Mouse (Mus musculus): ENCODE results near the gene Tuba8.

Tuba8 gene

DNA sequence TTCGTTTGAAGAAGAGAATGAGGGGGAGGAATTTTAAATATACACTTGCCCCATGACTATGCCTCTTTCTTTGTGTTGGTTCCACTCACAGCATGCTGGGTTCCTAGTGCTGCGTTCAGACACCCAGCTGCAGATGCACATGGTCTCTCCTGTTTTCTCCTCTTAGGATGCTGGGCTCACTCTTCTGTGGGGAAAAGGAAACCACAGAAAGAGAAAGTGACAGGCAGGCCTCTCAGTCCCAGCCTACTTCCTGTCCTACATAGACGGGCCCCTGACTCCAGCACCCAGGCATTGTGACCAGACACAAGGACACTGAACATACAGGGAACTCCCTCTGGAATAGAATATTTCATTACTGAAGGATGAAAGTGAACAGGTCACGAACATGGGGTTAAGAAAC is 15.5 kb downstream of the Tuba8 start:
- in situ Hi-C loops (cut with MboI, MseI) = loop anchor here (25.0 kb wide), 1 partner anchor 1586 kb away; the partner anchor contains the start of genes Foxj2 and Slc2a3

DNA sequence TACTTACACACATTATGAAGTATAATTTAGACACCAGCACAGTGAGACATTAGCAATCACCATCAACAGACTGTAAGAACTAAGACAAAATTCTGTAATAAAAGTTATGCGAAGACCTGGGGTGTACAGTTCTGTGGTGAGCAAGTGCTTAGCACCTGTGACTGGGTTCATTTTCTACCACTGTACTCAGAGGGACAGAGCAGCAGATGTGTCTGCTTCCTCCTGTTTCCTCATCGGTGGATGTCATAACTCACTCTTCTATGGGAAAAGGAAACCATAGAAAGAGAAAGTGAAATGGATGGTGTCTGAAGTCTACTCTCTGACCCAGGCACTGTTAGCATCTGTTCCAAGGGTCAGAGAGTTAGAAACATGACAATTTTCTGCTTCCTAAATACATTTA is 16.2 kb downstream of the Tuba8 start:
- in situ Hi-C loops (cut with MboI, MseI) = loop anchor here (25.0 kb wide), 1 partner anchor 1586 kb away; the partner anchor contains the start of genes Foxj2 and Slc2a3

DNA sequence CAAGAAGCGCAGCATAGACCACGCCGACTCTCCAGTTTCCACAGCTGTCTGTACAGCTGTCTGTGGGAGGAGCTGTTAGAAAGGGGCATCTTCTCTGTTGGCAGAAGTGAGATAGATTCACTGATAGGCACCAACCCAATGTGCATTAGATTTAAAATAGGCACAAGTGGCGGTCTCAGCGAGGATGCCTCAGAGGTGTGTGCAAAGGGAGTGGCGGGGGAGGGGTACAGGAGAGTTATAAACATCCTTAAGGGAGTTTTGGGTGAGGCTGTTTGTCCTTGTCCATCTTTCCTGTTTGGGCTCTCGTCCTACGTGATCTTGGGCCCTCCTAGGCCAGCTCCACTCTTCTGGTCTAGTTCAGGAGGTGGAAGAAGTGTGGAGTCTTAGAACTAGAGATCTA is 17.9 kb downstream of the Tuba8 start:
- in situ Hi-C loops (cut with MboI, MseI) = loop anchor here (25.0 kb wide), 1 partner anchor 1584 kb away; the partner anchor contains the start of genes Foxj2 and Slc2a3

DNA sequence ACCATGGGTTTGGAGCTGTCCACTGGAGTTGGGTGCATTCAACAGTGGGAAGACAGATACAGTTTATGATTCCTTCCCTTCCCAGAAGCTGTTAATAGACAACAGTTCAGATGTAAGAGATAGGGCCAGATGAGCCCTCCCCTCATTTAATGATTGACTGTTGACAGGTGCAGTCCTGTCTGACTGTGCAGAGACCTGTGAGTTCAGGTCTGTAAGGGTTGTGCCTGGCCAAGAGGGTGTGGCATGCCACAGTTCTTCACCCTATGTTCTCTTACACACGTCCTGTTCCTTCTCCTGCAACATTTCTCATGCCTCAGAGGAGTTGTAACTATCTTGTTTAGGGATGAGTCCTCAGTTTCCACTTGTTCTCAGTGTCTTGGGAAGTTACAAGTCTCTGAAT is 22.2 kb downstream of the Tuba8 start:
- in situ Hi-C loops (cut with MboI, MseI) = loop anchor here (25.0 kb wide), 1 partner anchor 1580 kb away; the partner anchor contains the start of genes Foxj2 and Slc2a3

- in situ Hi-C loops (cut with MboI, MseI) = loop anchor here (25.0 kb wide), 1 partner anchor 1576 kb away; the partner anchor contains the start of genes Foxj2 and Slc2a3
Observed at GRCm38 (mm10) chr6:121236386-121236785, 25.9 kb downstream of the Tuba8 start.

DNA sequence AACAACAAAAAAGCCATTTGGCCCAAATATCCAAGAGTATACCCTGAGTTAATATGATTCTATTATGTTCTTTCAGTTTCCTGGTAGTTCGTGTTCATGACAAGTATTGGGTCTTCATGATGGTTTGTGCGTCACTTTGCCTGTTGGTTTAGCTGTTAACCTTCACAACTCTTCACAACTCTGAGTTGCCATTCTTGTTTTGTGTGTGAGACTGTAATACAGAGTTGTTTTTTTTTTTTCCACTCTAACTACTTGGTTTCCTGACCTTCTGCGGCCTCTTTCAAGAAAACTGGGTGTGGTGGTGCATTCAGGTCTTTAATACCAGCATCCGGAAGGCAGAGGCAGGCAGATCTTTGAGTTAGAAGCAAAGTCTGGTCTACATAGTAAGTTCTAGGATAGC is 27.7 kb downstream of the Tuba8 start:
- in situ Hi-C loops (cut with MboI, MseI) = loop anchor here (25.0 kb wide), 1 partner anchor 1574 kb away; the partner anchor contains the start of genes Foxj2 and Slc2a3

DNA sequence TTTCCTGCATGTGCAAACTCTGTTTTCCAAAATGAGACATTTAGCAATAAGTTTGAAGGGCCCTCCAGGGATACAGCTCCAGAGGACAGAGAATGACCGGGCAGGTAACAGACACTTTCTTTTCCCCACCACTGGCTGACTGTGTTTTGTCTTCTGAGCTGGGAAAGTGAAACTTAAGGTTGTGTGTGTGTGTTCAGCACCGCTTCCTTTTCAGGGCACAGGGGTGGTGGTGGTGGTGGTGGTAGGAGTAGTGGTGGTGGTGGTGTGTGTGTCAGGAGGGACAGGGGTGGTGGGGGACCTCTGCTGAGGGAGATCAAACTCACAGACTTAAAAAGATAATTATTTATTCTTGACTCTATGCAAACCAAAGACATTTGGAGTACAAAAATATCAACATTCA is 31.3 kb downstream of the Tuba8 start:
- in situ Hi-C loops (cut with MboI, MseI) = loop anchor here (25.0 kb wide), 1 partner anchor 1571 kb away; the partner anchor contains the start of genes Foxj2 and Slc2a3

DNA sequence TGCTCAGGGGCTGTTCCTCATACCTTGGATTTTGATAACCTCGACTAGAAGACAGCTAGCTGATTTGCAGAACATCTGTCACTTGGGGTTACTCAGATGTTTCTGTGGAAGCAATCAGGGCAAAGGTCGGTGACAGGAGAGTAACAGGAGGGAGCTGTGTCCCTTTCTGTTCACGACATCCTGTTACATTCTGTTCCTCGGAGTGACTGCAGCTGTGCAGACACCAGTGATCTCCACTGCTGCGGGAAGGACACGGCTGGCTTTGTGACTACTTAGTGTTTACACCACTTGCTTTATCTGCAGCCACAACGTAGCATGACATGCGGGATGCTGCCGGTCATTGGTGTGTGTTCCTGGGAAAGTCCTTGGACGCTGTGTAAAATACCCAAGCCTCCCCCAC is 32.7 kb downstream of the Tuba8 start:
- in situ Hi-C loops (cut with MboI, MseI) = loop anchor here (25.0 kb wide), 1 partner anchor 1569 kb away; the partner anchor contains the start of genes Foxj2 and Slc2a3

DNA sequence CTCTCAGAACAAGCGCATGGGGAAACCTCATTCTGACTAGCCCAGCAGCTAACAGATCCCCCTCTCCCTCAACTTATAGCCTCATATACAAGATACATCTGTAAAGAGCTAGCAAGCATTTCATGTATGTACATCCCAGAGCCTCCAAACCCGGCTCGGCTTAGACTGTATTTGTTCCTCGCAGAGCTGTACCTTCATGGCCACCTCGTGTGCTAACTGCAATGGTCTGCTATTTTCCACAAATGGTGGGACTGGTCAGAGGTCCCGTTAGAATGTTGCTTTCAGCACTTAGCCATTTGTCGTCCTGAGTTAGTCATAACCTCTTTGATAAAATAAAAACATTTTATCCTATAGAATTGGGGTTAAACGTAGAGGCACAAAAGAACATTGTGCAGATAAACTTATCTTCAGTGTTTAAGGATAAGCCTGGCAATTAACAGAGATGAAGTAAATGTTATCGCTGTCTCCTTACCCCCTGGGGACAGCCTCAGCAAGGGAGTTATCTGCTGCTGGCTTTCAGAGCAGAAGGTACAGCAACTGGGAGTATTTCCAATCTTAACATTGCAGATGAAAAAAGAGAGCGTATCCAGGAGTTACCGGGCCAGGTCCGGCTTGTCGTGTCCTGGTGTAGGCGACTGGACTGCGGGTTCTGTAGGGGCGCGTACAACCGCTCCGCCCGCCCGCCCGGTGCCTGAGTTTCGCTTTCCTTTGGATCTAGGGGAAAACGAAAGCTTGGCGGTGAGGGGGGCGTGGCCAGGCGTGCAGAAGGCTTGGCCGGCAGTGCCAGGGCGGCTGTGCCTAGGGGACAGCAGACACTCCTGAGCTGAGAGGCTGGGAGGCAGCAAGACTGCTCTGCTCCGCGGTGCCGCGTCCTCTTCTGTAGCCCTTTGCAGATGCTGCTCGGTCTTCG is 34.9 kb downstream of the Tuba8 start, which contains the start of gene Usp18:
Usp18 (plus strand) TSS at position 780 of the 910 bp plus-strand sequence.
- in situ Hi-C loops (cut with MboI, MseI) = loop anchor here (25.0 kb wide), 1 partner anchor 1567 kb away; the partner anchor contains the start of genes Foxj2 and Slc2a3

GRCm38 (mm10) chr6:121246037-121246361 is 35.5 kb downstream of the Tuba8 start:
- in situ Hi-C loops (cut with MboI, MseI) = loop anchor here (25.0 kb wide), 1 partner anchor 1566 kb away; the partner anchor contains the start of genes Foxj2 and Slc2a3

DNA sequence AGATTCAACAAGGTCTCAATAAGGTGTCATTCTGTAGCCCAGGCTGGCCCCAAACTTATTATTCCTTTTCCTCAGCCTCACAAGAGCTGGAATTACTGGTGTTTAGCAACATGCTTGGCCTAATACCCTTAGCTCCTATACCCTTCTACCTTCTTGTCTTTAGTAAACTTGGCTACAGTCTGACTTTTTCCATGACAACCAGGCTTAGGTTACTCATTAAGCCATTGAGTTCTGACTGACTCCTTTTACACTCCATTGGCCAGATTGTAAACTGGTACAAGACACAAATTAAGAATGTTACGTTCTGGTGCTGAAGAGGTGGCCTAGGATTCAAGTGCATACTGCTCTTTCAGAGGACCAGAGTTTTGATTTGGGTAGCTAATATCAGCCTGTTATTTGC is 39.9 kb downstream of the Tuba8 start:
- in situ Hi-C loops (cut with MboI, MseI) = no loop called here

DNA sequence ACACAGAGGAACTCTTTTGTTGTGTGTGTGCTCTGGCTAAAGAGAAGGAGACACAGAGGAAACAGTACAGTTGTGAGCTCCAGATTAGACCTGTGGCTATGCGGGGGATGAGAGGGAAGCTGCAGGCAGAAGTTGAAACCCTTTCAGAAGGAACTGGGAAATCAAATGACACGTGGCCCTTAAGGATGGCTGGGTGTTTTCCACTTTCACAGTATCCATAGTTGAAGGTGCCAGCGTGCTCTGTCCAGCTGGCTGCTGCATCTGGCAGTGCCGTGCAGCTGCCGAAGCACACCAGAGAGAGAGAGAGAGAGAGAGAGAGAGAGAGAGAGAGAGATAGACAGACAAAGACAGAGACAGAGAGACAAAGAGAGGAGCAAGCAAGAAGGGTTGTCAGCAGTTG is 40.8 kb downstream of the Tuba8 start:
- in situ Hi-C loops (cut with MboI, MseI) = no loop called here

DNA sequence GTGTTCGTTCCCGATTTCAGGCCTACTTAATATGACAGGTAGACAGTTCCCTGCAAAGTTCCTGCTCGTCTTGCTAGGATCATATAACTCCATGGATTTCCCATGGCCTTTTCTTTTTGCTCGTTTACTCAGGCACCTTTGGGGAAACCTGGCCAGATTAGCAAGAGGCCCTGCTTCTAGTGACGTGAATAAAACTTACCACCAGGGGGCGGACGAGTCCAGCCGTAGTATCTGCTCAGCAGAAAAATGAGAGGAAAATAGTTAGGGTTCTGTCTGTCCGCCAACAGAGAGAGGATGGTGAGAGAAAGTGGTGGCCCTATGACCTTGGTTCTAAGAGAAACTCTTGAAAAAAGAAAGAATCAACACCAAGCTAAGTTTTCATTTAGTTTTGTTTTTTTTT is 50.1 kb downstream of the Tuba8 start:
- in situ Hi-C loops (cut with MboI, MseI) = loop anchor here (5.0 kb wide), 1 partner anchor 73 kb away; no protein-coding TSS in a partner anchor

GRCm38 (mm10) chr6:121261233-121261632 is 50.7 kb downstream of the Tuba8 start:
- in situ Hi-C loops (cut with MboI, MseI) = loop anchor here (5.0 kb wide), 1 partner anchor 74 kb away; no protein-coding TSS in a partner anchor

- in situ Hi-C loops (cut with MboI, MseI) = loop anchor here (5.0 kb wide), 1 partner anchor 75 kb away; no protein-coding TSS in a partner anchor
Observed at GRCm38 (mm10) chr6:121262004-121262403, 51.5 kb downstream of the Tuba8 start.

GRCm38 (mm10) chr6:121262496-121262895 is 52.0 kb downstream of the Tuba8 start:
- in situ Hi-C loops (cut with MboI, MseI) = loop anchor here (5.0 kb wide), 1 partner anchor 75 kb away; no protein-coding TSS in a partner anchor

GRCm38 (mm10) chr6:121270156-121270555 is 59.7 kb downstream of the Tuba8 start:
- in situ Hi-C loops (cut with MboI, MseI) = no loop called here

DNA sequence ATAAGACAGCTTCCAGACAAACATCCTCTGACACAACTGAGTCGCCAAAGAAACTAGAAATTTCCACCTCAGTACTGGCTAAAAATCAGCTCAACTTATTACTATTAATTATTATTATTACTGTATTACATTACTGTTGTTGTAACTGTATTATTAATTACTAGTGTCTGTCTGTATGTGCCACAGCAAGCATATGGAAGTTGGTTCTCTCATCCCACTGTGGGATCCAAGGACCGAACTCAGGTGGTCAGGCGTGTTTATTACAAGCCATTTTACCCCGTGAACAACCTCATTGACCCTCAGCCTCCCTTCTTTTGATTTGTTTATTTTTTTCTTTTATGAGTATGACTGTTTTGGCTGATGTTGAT is 61.2 kb downstream of the Tuba8 start:
- in situ Hi-C loops (cut with MboI, MseI) = no loop called here

GRCm38 (mm10) chr6:121272075-121272800 is 61.7 kb downstream of the Tuba8 start:
- in situ Hi-C loops (cut with MboI, MseI) = no loop called here

DNA sequence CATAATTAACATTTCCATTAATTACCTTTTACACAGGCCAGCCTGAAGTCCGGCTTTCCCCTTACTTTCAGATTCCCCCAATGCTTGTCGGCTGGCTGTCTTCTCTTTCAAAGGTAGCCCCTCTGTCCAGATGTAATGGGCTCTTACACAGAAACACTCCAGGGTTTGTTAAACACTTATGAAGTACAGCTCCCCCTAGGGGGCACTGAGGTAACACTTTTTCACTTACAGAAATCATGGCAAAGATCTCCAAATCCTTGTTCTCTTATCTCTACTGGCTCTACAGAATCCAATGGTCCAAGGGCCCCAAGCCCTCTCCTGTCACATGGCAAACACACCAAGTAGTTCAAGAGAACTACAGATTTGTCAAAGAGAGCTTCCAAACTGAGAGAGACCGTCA is 63.9 kb downstream of the Tuba8 start:
- in situ Hi-C loops (cut with MboI, MseI) = no loop called here

All from T-helper 1 cell (primary cell).